Mouse (Mus musculus): Measurements from ENCODE around the gene Efcab6. TPM values are rescaled to one million over a fixed set of nuclear protein-coding genes. Genes with fewer than 3 reads are reported as not detected.

The Efcab6 gene
- polyA plus RNA-seq, 1 experiment from 2014 or later: 1.3 TPM

- no peak for ATAC-seq (ENCODE audit: low read depth)
- no peak for DNase-seq (ENCODE audit: low spot score)
- no peak overlapping the region for H3K9ac ChIP-seq (ENCODE audit: low read depth, low read length)
These were observed 149.8 kb downstream of the Efcab6 start for GRCm38 (mm10) chr15:83915376-83915775.

DNA sequence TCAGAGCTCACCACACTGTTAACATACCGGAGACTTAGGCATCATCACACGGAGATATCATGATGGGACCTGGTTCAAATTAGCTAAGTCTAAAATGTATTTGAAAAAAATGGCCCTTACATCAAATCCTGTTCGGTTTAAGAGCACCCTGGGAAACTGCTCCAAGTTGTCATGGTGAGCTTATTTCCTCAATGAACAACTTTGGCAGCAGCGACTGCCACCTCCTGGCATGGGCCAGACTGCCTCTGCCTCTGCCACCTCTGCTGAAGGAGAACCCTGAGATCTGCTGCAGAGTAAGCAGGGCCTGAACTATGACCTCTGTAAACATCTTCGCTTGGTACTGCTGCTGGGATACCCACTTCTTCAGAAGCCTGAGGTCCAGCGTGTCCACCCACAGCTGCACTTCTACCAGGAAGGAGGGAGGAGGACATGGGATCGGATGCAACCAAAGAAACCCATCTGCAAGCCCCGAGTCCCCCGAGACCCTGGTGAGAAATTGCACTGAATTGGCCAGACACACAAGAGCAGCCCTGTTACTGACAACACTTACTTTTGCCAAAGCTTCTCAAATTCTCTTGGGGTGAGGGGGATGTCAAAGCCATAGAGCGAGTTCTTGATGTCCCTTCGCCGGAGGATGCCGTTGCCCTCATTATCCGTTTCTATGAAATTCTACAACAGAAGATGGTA is 152.0 kb downstream of the Efcab6 start:
- Histone ChIP-seq H3K4me1 (ENCODE audit: control insufficient read depth, insufficient read depth, low read length) (no peaks in the 10 kb centered on the region), H3K4me2 (ENCODE audit: low read depth, low read length) (no peak overlapping the region), H3K27me3 (replicated peaks; ENCODE audit: control insufficient read depth, insufficient read depth, low read length) (no peaks in the 10 kb centered on the region), H3K27ac (replicated peaks; ENCODE audit: low read depth, low read length) (no peak overlapping the region), H3K9ac (ENCODE audit: low read depth, low read length) (no peak overlapping the region), H3K9me3 (ENCODE audit: control insufficient read depth, low read length) (no peaks in the 10 kb centered on the region), H3K4me3 (ENCODE audit: low read depth, low read length) (no peak overlapping the region), H3K36me3 (ENCODE audit: control insufficient read depth, insufficient read depth, low read length) (no peaks in the 10 kb centered on the region)
- DNase-seq (ENCODE audit: low spot score) (no peak), ATAC-seq (ENCODE audit: low read depth) (no peak)
- WGBS: 84% methylated on average over 14 of the region's 14 CpGs

More at GRCm38 (mm10) chr15:83915376-83915775, 149.8 kb downstream of the Efcab6 start:
- Histone ChIP-seq H3K4me2 (ENCODE audit: low read depth, low read length) (no peak overlapping the region), H3K4me3 (ENCODE audit: low read depth, low read length) (no peak overlapping the region), H3K4me1 (ENCODE audit: control insufficient read depth, insufficient read depth, low read length) (no peaks in the 10 kb centered on the region), H3K27ac (replicated peaks; ENCODE audit: low read depth, low read length) (no peak overlapping the region), H3K27me3 (replicated peaks; ENCODE audit: control insufficient read depth, insufficient read depth, low read length) (no peaks in the 10 kb centered on the region), H3K36me3 (ENCODE audit: control insufficient read depth, insufficient read depth, low read length) (no peaks in the 10 kb centered on the region), H3K9me3 (ENCODE audit: control insufficient read depth, low read length) (no peaks in the 10 kb centered on the region)
- 77% methylated on average over 10 of the region's 10 CpGs for WGBS

GRCm38 (mm10) chr15:83906472-83906871 is 158.7 kb downstream of the Efcab6 start:
- no peak for ATAC-seq (ENCODE audit: low read depth)
- 82% methylated on average over 13 of the region's 13 CpGs for WGBS
- no peaks in the 10 kb centered on the region for H3K9me3 ChIP-seq (ENCODE audit: control insufficient read depth, low read length)

DNA sequence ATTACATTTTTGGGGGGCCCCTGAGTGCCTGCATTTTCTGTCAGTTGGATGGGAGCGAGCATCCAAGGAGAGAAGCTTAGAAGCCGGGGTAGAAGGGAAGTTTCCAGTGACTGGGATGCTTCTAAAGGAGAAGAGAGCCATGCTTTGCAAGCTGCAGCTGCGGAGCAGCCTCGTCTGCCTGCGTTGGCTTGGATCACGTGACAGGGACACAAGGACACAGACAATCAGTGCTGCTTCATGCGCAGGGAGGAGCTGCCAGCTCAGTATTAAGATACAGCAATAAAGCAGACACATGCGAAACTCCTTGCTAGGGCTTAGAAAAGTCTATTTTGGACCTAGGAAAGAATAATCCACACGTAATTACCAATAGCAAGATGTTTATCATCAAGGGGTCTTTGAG is 167.9 kb downstream of the Efcab6 start:
- ATAC-seq (ENCODE audit: low read depth) (no peak), DNase-seq (ENCODE audit: low spot score) (peak; percentile 24)
- no peaks in the 10 kb centered on the region for H3K36me3 ChIP-seq (ENCODE audit: control insufficient read depth, insufficient read depth, low read length)
- H3K4me2 ChIP-seq (ENCODE audit: low read depth, low read length): no peak overlapping the region
- H3K4me3 ChIP-seq (ENCODE audit: low read depth, low read length): no peak overlapping the region
- no peaks in the 10 kb centered on the region for H3K4me1 ChIP-seq (ENCODE audit: control insufficient read depth, insufficient read depth, low read length)
- no peaks in the 10 kb centered on the region for H3K27me3 ChIP-seq (replicated peaks; ENCODE audit: control insufficient read depth, insufficient read depth, low read length)
- no peak overlapping the region for H3K9ac ChIP-seq (ENCODE audit: low read depth, low read length)
- no peaks in the 10 kb centered on the region for H3K9me3 ChIP-seq (ENCODE audit: control insufficient read depth, low read length)
- no peak overlapping the region for H3K27ac ChIP-seq (replicated peaks; ENCODE audit: low read depth, low read length)
- 46% methylated on average over 9 of the region's 9 CpGs for WGBS

More at GRCm38 (mm10) chr15:83906472-83906871, 158.7 kb downstream of the Efcab6 start:
- H3K4me1 ChIP-seq (ENCODE audit: control insufficient read depth, insufficient read depth, low read length): no peaks in the 10 kb centered on the region
- no peak overlapping the region for H3K27ac ChIP-seq (replicated peaks; ENCODE audit: low read depth, low read length)
- H3K9ac ChIP-seq (ENCODE audit: low read depth, low read length): no peak overlapping the region
- no peak for DNase-seq (ENCODE audit: low spot score)
- no peaks in the 10 kb centered on the region for H3K36me3 ChIP-seq (ENCODE audit: control insufficient read depth, insufficient read depth, low read length)
- H3K4me2 ChIP-seq (ENCODE audit: low read depth, low read length): no peak overlapping the region
- H3K4me3 ChIP-seq (ENCODE audit: low read depth, low read length): no peak overlapping the region
- no peaks in the 10 kb centered on the region for H3K27me3 ChIP-seq (replicated peaks; ENCODE audit: control insufficient read depth, insufficient read depth, low read length)

- Histone ChIP-seq H3K27me3 (replicated peaks; ENCODE audit: control insufficient read depth, insufficient read depth, low read length) (no peaks in the 10 kb centered on the region), H3K4me2 (ENCODE audit: low read depth, low read length) (no peak overlapping the region), H3K36me3 (ENCODE audit: control insufficient read depth, insufficient read depth, low read length) (no peaks in the 10 kb centered on the region), H3K9ac (ENCODE audit: low read depth, low read length) (no peak overlapping the region), H3K9me3 (ENCODE audit: control insufficient read depth, low read length) (no peaks in the 10 kb centered on the region), H3K4me3 (ENCODE audit: low read depth, low read length) (no peak overlapping the region), H3K27ac (replicated peaks; ENCODE audit: low read depth, low read length) (no peak overlapping the region), H3K4me1 (ENCODE audit: control insufficient read depth, insufficient read depth, low read length) (no peaks in the 10 kb centered on the region)
- no peak for ATAC-seq (ENCODE audit: low read depth)
- WGBS: 25% methylated on average over 9 of the region's 9 CpGs
- DNase-seq (ENCODE audit: low spot score): no peak
These were observed 169.2 kb downstream of the Efcab6 start for GRCm38 (mm10) chr15:83896011-83896410.

DNA sequence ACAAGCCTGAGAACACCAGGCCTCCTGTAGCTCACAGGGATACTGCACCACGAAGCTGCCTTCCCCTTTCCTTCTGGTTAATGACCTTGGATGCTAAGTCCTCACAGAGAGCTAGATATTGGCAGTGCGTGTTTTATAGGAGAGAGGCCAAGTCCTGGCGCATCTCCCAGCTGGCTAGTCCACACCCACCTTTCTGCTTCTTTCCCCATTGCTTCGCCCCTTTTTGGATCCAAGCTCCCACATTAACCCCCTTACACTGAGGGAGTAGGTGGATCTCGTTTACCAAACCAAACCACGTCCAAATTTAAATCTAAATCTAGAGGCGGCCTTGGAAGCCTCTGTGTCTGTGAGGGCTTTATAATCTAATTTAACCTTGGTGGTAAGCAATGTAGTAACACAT is 170.9 kb downstream of the Efcab6 start:
- no peak overlapping the region for H3K27ac ChIP-seq (replicated peaks; ENCODE audit: low read depth, low read length)
- no peak for DNase-seq (ENCODE audit: low spot score)
- no peak overlapping the region for H3K4me3 ChIP-seq (ENCODE audit: low read depth, low read length)
- no peak overlapping the region for H3K9ac ChIP-seq (ENCODE audit: low read depth, low read length)
- H3K36me3 ChIP-seq (ENCODE audit: control insufficient read depth, insufficient read depth, low read length): no peaks in the 10 kb centered on the region
- no peaks in the 10 kb centered on the region for H3K9me3 ChIP-seq (ENCODE audit: control insufficient read depth, low read length)
- WGBS: 73% methylated on average over 7 of the region's 7 CpGs
- H3K27me3 ChIP-seq (replicated peaks; ENCODE audit: control insufficient read depth, insufficient read depth, low read length): no peaks in the 10 kb centered on the region
- no peak overlapping the region for H3K4me2 ChIP-seq (ENCODE audit: low read depth, low read length)
- no peak for ATAC-seq (ENCODE audit: low read depth)
- no peaks in the 10 kb centered on the region for H3K4me1 ChIP-seq (ENCODE audit: control insufficient read depth, insufficient read depth, low read length)

GRCm38 (mm10) chr15:83892871-83893270 is 172.3 kb downstream of the Efcab6 start:
- Histone ChIP-seq H3K36me3 (ENCODE audit: control insufficient read depth, insufficient read depth, low read length) (no peaks in the 10 kb centered on the region), H3K4me2 (ENCODE audit: low read depth, low read length) (no peak overlapping the region), H3K9me3 (ENCODE audit: control insufficient read depth, low read length) (no peaks in the 10 kb centered on the region), H3K27ac (replicated peaks; ENCODE audit: low read depth, low read length) (no peak overlapping the region), H3K4me3 (ENCODE audit: low read depth, low read length) (no peak overlapping the region), H3K9ac (ENCODE audit: low read depth, low read length) (no peak overlapping the region), H3K4me1 (ENCODE audit: control insufficient read depth, insufficient read depth, low read length) (no peaks in the 10 kb centered on the region), H3K27me3 (replicated peaks; ENCODE audit: control insufficient read depth, insufficient read depth, low read length) (no peaks in the 10 kb centered on the region)
- ATAC-seq (ENCODE audit: low read depth) (no peak), DNase-seq (ENCODE audit: low spot score) (no peak)
- WGBS: 86% methylated on average over 15 of the region's 15 CpGs

- no peaks in the 10 kb centered on the region for H3K9me3 ChIP-seq (ENCODE audit: control insufficient read depth, low read length)
- H3K4me3 ChIP-seq (ENCODE audit: low read depth, low read length): no peak overlapping the region
- no peaks in the 10 kb centered on the region for H3K36me3 ChIP-seq (ENCODE audit: control insufficient read depth, insufficient read depth, low read length)
- H3K9ac ChIP-seq (ENCODE audit: low read depth, low read length): no peak overlapping the region
- 80% methylated on average over 9 of the region's 9 CpGs for WGBS
- no peaks in the 10 kb centered on the region for H3K27me3 ChIP-seq (replicated peaks; ENCODE audit: control insufficient read depth, insufficient read depth, low read length)
- H3K27ac ChIP-seq (replicated peaks; ENCODE audit: low read depth, low read length): no peak overlapping the region
- no peak for ATAC-seq (ENCODE audit: low read depth)
- no peak for DNase-seq (ENCODE audit: low spot score)
- no peak overlapping the region for H3K4me2 ChIP-seq (ENCODE audit: low read depth, low read length)
- no peaks in the 10 kb centered on the region for H3K4me1 ChIP-seq (ENCODE audit: control insufficient read depth, insufficient read depth, low read length)
These were observed 180.9 kb downstream of the Efcab6 start for GRCm38 (mm10) chr15:83884291-83884690.

DNA sequence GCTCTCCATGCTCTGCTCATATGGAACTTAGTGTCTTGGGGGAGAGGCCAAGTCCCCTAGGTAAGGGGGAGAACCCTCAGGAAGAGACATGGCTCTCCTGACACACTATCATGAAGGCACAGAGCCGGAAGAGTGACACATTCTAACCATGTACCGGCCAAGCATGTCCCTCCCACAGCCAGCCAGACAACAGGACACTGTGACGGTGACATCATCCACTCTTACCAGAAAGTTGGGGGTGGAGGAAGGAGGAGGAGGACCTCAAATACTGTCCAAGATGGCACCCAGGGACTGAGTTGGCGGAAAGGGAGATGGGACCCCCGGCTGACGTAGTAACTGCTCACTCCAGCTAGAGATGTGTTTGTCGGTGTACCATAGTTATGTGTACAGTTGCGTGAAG is 181.4 kb downstream of the Efcab6 start:
- Histone ChIP-seq H3K9ac (ENCODE audit: low read depth, low read length) (no peak overlapping the region), H3K27ac (replicated peaks; ENCODE audit: low read depth, low read length) (no peak overlapping the region), H3K4me3 (ENCODE audit: low read depth, low read length) (no peak overlapping the region), H3K9me3 (ENCODE audit: control insufficient read depth, low read length) (no peaks in the 10 kb centered on the region), H3K27me3 (replicated peaks; ENCODE audit: control insufficient read depth, insufficient read depth, low read length) (no peaks in the 10 kb centered on the region), H3K36me3 (ENCODE audit: control insufficient read depth, insufficient read depth, low read length) (no peaks in the 10 kb centered on the region), H3K4me2 (ENCODE audit: low read depth, low read length) (no peak overlapping the region), H3K4me1 (ENCODE audit: control insufficient read depth, insufficient read depth, low read length) (no peaks in the 10 kb centered on the region)
- no peak for ATAC-seq (ENCODE audit: low read depth)
- DNase-seq (ENCODE audit: low spot score): no peak
- 85% methylated on average over 7 of the region's 8 CpGs for WGBS
